Mouse (Mus musculus): ENCODE data around the gene Taf6.

DNA sequence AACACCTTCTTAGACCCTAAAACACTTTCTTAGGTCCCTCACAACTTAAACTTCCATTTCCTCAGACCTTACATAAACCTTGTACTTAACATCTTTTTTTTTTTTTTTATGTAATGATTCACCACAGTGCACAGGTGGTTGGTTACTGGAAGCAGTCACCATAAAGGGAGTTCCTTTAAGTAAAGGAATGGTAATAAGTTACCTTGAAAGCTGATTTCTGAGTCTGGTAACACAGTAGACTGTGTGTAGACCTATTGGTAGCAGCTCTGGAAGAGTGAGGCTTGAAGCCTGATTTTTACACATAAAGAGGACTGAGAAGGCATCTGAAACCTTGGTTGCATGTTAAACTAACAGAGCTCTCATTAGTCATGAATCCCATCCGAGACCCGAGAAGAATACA is 32.6 kb upstream of the Taf6 start:
- TF ChIP-seq CTCF (IDR thresholded peaks at IDR 0.05) (no peak), EP300 (IDR thresholded peaks at IDR 0.05; ENCODE audit: insufficient read depth, low read depth, low read length) (no peak)

All from heart, adult 2 months (tissue).